Mouse (Mus musculus) forebrain, embryonic 13.5 days (tissue): Measurements from ENCODE around the gene Rnf214. TPM values are rescaled to one million over a fixed set of nuclear protein-coding genes. Genes with fewer than 3 reads are reported as not detected.

Source experiments
- ATAC-seq: fragments of 200-750 bp; cut with Nextera tagmentation; 2 replicates; pipeline ENCODE4 v1.8.0; 2017
- H3K27ac ChIP-seq: fragments of 300-500 bp; sonication (generic); 2 replicates; pipeline ENCODE4 v1.5.1; 2015; ENCODE audit warnings: inconsistent platforms, mild to moderate bottlenecking, moderate library complexity
- H3K27me3 ChIP-seq: fragments of 300-500 bp; sonication (generic); 2 replicates; pipeline ENCODE4 v1.6.1; 2015; ENCODE audit warnings: mild to moderate bottlenecking, inconsistent platforms
- H3K36me3 ChIP-seq: fragments of 300-500 bp; sonication (generic); 2 replicates; pipeline ENCODE4 v1.6.1; 2015; ENCODE audit warnings: mild to moderate bottlenecking, inconsistent platforms; ENCODE audit not compliant: poor library complexity, severe bottlenecking
- H3K4me1 ChIP-seq: fragments of 300-500 bp; sonication (generic); 2 replicates; pipeline ENCODE4 v1.6.1; 2015; ENCODE audit warnings: inconsistent platforms
- H3K4me2 ChIP-seq: fragments of 300-500 bp; sonication (generic); 2 replicates; pipeline ENCODE4 v1.6.1; 2015; ENCODE audit warnings: inconsistent platforms, mild to moderate bottlenecking, moderate library complexity
- H3K4me3 ChIP-seq: fragments of 300-500 bp; sonication (generic); 2 replicates; pipeline ENCODE4 v1.5.1; 2015; ENCODE audit warnings: mild to moderate bottlenecking, inconsistent platforms
- H3K9ac ChIP-seq: fragments of 300-500 bp; sonication (generic); 2 replicates; pipeline ENCODE4 v1.6.1; 2015; ENCODE audit warnings: mild to moderate bottlenecking, inconsistent platforms
- H3K9me3 ChIP-seq: fragments of 300-500 bp; sonication (generic); replicated peaks from 2 replicates; pipeline ENCODE4 v1.6.1; 2016; ENCODE audit warnings: inconsistent platforms
- WGBS: fragments of 180-500 bp; shearing (Covaris S2); methylation state at CpG from one replicate; pipeline ENCODE4 v1.1.7; 2015; 5-methylcytosine and 5-hydroxymethylcytosine counted together
- microRNA-seq: library from miRNA; unstranded; fragments of <30 nt; microRNA quantifications from one replicate; pipeline ENCODE4, GENCODE M21; 2016
- polyA plus RNA-seq: library from polyadenylated mRNA; unstranded; fragments of >200 nt; fragmentation: Nextera tagmentation; extraction: Ambion mirVana; gene quantifications from 2 replicates; pipeline ENCODE4 v1.2.1, GENCODE M21; 2015

Rnf214 gene
- polyA plus RNA-seq, 1 experiment from 2014 or later = 94.3 TPM

DNA sequence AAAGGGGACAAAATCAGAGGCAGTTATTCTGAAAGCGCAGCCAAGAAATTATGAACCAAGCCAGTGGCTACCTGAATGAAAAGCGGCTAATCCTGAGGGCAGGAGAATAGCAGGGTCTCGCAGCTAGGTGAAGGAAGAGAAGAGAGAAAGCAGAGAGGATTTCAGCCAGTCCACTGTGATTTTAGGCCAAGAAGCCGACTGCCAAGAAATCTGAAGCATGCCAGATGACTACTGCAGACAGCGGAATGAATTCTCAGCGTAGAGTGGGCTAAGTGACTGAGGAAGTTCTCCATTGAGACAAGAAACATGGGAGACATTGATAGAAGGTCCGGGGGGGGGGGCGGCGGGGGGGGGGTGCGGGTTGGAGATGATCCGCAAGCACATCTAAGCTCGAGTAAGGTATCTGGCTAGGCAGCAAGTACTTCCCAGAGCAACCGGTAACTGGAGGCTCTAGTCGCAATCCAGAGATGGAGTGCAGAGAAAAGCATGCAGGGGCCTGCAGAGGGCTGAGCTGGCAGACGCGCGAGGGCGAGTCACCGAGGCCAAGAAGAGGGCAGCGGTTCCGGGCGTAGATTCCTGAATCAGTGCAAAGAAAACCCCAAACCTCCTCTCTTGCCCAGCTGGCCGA is 78.9 kb downstream of the Rnf214 start:
- Histone ChIP-seq H3K27me3 (no peaks in the 10 kb centered on the region), H3K36me3 (0 out of 2 replicates have a peak, but pooled peaks cover 2% of the 10 kb centered on the region), H3K27ac (peak overlapping the region; percentile 58), H3K4me3 (peak overlapping the region; percentile 77), H3K9me3 (no peaks in the 10 kb centered on the region; the same call in 1 of the 2 replicates), H3K4me2 (peak overlapping the region; percentile 79), H3K9ac (peak overlapping the region; percentile 81), H3K4me1 (peaks cover 10% of the 10 kb centered on the region)
- ATAC-seq = no peak
- WGBS = 5% methylated on average over 23 of the region's 23 CpGs

DNA sequence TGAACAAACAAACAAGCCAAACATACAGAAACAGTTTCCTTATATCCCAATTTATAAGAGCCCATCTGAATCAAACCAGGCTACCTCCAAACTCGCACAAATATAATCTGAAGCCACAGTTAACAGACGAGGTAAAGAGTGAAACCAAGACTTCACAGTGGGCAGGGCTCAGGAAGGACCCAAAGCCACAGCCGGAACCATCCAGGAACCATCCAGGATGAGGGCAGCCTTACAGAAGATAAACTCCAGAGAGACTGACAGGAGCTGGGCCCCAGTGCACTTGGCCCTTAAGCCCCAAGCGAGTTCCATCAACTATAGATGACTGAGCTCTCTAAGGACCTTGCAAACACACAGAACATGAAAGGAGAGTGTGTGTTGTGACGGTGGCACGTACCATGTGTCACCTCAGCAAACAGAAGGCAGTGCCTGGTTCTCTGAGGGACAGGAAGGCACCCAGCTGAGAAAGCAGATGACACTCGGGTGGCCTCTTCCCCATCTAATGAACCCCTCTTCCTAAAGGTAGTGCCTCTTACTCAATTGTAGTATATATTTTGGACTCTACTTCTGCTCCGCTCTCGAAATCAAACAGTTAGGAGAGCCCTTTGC is 88.2 kb downstream of the Rnf214 start:
- Histone ChIP-seq H3K4me1 (peaks cover 6% of the 10 kb centered on the region), H3K4me3 (no peak overlapping the region), H3K9me3 (no peaks in the 10 kb centered on the region), H3K27me3 (no peaks in the 10 kb centered on the region), H3K36me3 (peaks cover 40% of the 10 kb centered on the region), H3K9ac (no peak overlapping the region), H3K4me2 (no peak overlapping the region), H3K27ac (no peak overlapping the region)
- ATAC-seq = no peak
- 91% methylated on average over 9 of the region's 9 CpGs for WGBS

DNA sequence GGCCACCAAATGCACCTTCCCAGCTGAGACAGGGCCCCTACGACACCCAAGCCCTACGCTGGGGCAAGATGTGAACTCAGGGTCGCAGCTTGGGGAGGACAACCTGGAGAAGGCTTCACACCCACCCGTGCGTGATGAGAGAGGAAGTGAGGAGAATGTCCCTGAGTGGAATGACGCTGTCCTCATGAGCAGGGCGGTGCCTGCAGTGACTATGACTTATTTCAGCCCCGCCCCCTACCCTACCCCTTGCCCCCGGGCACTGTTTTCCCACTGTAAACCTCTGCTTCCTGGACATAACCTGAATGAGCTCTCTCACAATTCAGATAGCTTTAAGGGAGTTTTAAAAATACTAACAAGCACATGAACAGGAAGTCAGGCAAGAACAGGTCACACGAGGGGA is 91.2 kb downstream of the Rnf214 start:
- H3K4me2 ChIP-seq = no peak overlapping the region
- H3K9ac ChIP-seq = no peak overlapping the region
- WGBS = 92% methylated on average over 10 of the region's 10 CpGs
- H3K4me3 ChIP-seq = no peak overlapping the region
- ATAC-seq = no peak
- H3K36me3 ChIP-seq = peaks cover 30% of the 10 kb centered on the region
- no peaks in the 10 kb centered on the region for H3K27me3 ChIP-seq
- H3K27ac ChIP-seq = peak overlapping the region; percentile 54
- no peaks in the 10 kb centered on the region for H3K9me3 ChIP-seq
- H3K4me1 ChIP-seq = peaks cover 6% of the 10 kb centered on the region

DNA sequence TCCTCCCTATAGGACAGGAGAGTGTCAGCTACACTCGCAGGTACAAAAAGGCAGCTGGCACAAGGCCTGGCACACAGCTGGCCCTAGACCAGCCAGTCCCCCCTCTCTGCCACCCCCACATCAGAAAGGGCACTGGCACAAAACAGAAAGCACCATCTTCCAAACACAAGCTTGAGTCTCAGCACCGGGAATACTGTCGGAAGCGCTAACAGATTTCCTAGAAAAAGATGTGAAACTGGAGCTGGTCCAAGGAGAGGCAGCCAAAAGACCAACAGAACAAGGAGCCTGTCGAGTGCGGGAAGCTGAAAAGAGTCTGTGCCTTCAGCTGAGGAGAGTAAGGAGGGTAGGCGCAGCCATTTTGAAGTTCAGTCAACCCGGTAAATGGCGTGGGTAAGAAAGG is 91.6 kb downstream of the Rnf214 start:
- WGBS = 61% methylated on average over 9 of the region's 9 CpGs
- peak overlapping the region; percentile 54 for H3K27ac ChIP-seq
- no peaks in the 10 kb centered on the region for H3K9me3 ChIP-seq
- H3K4me2 ChIP-seq = no peak overlapping the region
- H3K9ac ChIP-seq = no peak overlapping the region
- no peak for ATAC-seq
- peaks cover 30% of the 10 kb centered on the region for H3K36me3 ChIP-seq
- no peak overlapping the region for H3K4me3 ChIP-seq
- peaks cover 6% of the 10 kb centered on the region for H3K4me1 ChIP-seq
- no peaks in the 10 kb centered on the region for H3K27me3 ChIP-seq

Small RNAs within 50 kb of the gene (microRNA-seq; reads per million reads assigned to microRNA genes)
- gene Mir7087 = not detected

Other genes with a start within 250 kb of the Rnf214 start
- 16.1 and 19.1 TPM in 2 replicates for gene Cep164, start 78.2 kb downstream of the Rnf214 start, polyA plus RNA-seq
- gene Bace1, start 68.3 kb downstream of the Rnf214 start, polyA plus RNA-seq = 33.5 and 35.6 TPM in 2 replicates
- gene Pcsk7, start 414 bp downstream of the Rnf214 start, polyA plus RNA-seq = 20.1 and 24.9 TPM in 2 replicates
- gene Tagln, start 29.1 kb upstream of the Rnf214 start, polyA plus RNA-seq = 2.5 and 3.1 TPM in 2 replicates
- 22.6 and 26.3 TPM in 2 replicates for gene Sidt2, start 48.3 kb upstream of the Rnf214 start, polyA plus RNA-seq
- 277 and 295 TPM in 2 replicates for gene Pafah1b2, start 105.8 kb upstream of the Rnf214 start, polyA plus RNA-seq
- gene Sik3, start 105.9 kb upstream of the Rnf214 start, polyA plus RNA-seq = 4.9 TPM in 2 replicates